Mouse (Mus musculus) urinary bladder, adult 18-20 months (tissue): ENCODE results near the gene Cntnap1.
A peak's percentile ranks its signal among the peaks of the same experiment; 100 is the strongest.
"Not testable (repeated sequence)": the region's sequence is repeated elsewhere in the genome, so short reads cannot be mapped to it uniquely, and the experiment has no call there.

Experiments used
- DNase-seq, 2 experiments: peaks; one replicate each; pipeline ENCODE4 v3.0.0; 2022; ENCODE audit warnings: low spot score in 2 of 2, mixed read lengths in 2 of 2

Gene Cntnap1

GRCm38 (mm10) chr11:101170354-101170810 is at the start of gene Cntnap1:
Cntnap1 (plus strand) TSS chr11:101170523.
- peak in 1 of 2 experiments; percentile 72 for DNase-seq

- DNase-seq = no peak
Observed at GRCm38 (mm10) chr11:101120545-101121188, 49.7 kb upstream of the Cntnap1 start.

GRCm38 (mm10) chr11:101124494-101124893 is 45.8 kb upstream of the Cntnap1 start:
- DNase-seq = not testable (repeated sequence)

GRCm38 (mm10) chr11:101125008-101125407 is 45.3 kb upstream of the Cntnap1 start:
- not testable (repeated sequence) for DNase-seq

- DNase-seq = no peak
Observed at GRCm38 (mm10) chr11:101127075-101127474, 43.2 kb upstream of the Cntnap1 start.

- no peak for DNase-seq
Observed at GRCm38 (mm10) chr11:101128996-101129577, 41.2 kb upstream of the Cntnap1 start.

GRCm38 (mm10) chr11:101130056-101130756 is 40.1 kb upstream of the Cntnap1 start:
- DNase-seq = no peak

- DNase-seq = no peak
Observed at GRCm38 (mm10) chr11:101131187-101131586, 39.1 kb upstream of the Cntnap1 start.

- no peak for DNase-seq
Observed at GRCm38 (mm10) chr11:101131701-101132100, 38.6 kb upstream of the Cntnap1 start.

GRCm38 (mm10) chr11:101133037-101133436 is 37.3 kb upstream of the Cntnap1 start:
- DNase-seq = no peak

- no peak for DNase-seq
Observed at GRCm38 (mm10) chr11:101134217-101134865, 36.0 kb upstream of the Cntnap1 start.

- DNase-seq = no peak
Observed at GRCm38 (mm10) chr11:101137000-101137399, 33.3 kb upstream of the Cntnap1 start.

- DNase-seq = peak; percentile 55
Observed at GRCm38 (mm10) chr11:101138536-101139181, 31.7 kb upstream of the Cntnap1 start.

GRCm38 (mm10) chr11:101140164-101140819 is 30.0 kb upstream of the Cntnap1 start:
- DNase-seq = peak in 1 of 2 experiments; percentile 38

GRCm38 (mm10) chr11:101141088-101141487 is 29.2 kb upstream of the Cntnap1 start:
- no peak for DNase-seq

- DNase-seq = no peak
Observed at GRCm38 (mm10) chr11:101142215-101142967, 27.9 kb upstream of the Cntnap1 start.

- DNase-seq = no peak
Observed at GRCm38 (mm10) chr11:101143338-101144225, 26.7 kb upstream of the Cntnap1 start.

GRCm38 (mm10) chr11:101146377-101146776 is 23.9 kb upstream of the Cntnap1 start:
- DNase-seq = no peak

- DNase-seq = no peak
Observed at GRCm38 (mm10) chr11:101148751-101149150, 21.6 kb upstream of the Cntnap1 start.
